Mouse (Mus musculus) left cerebral cortex, postnatal 25 days (tissue): ENCODE data around the gene Ift172. TPM values are rescaled to one million over a fixed set of nuclear protein-coding genes. Genes with fewer than 3 reads are reported as not detected.

Experiments used
- DNase-seq, 2 experiments: peaks; one replicate each; pipeline ENCODE4 v3.0.0; 2022; ENCODE audit warnings: low spot score in 2 of 2, mixed read lengths in 1 of 2
- intact Hi-C: fragments of 180-260 bp; cut with DNase I; formaldehyde crosslinking; loops from one replicate; pipeline ENCODE4 v1.15.1; 2025
- total RNA-seq, 2 experiments: library from RNA; stranded (reverse); gene quantifications; 2 replicates each; pipeline ENCODE4 v1.2.3; 2021

Ift172 gene
- 10 to 100 TPM; 78.8 to 91.5 TPM for total RNA-seq

- peak; percentile 95 to 99 for DNase-seq
- intact Hi-C loops, result loop anchor here (2.0 to 10.0 kb wide), 2 partner anchors 70 to 326 kb away; partner anchors contain the start of genes Ppm1g, Preb and Tcf23
Observed at GRCm38 (mm10) chr5:31290521-31291360, at the start of gene Ift172. TSS of gene Ift172 (minus strand) at chr5:31291116.

GRCm38 (mm10) chr5:31328255-31328654 lies 37.3 kb upstream of the Ift172 start:
- intact Hi-C loops, result no loop called here
- peak; percentile 59 to 74 for DNase-seq

GRCm38 (mm10) chr5:31326850-31327249 lies 35.9 kb upstream of the Ift172 start:
- intact Hi-C loops, result loop anchor here (2.0 kb wide), 1 partner anchor 106 kb away; the partner anchor contains the start of gene Ppm1g

GRCm38 (mm10) chr5:31324085-31324484 lies 33.2 kb upstream of the Ift172 start:
- intact Hi-C loops, result no loop called here
- no peak for DNase-seq

More at GRCm38 (mm10) chr5:31326850-31327249, 35.9 kb upstream of the Ift172 start:
- DNase-seq, result peak in 1 of 2 experiments; percentile 3

- DNase-seq, result no peak
- intact Hi-C loops, result no loop called here
Observed at GRCm38 (mm10) chr5:31322776-31323175, 31.9 kb upstream of the Ift172 start.

GRCm38 (mm10) chr5:31312806-31313205 lies 21.9 kb upstream of the Ift172 start:
- no peak for DNase-seq
- intact Hi-C loops, result no loop called here

GRCm38 (mm10) chr5:31303093-31303492 lies 12.2 kb upstream of the Ift172 start:
- DNase-seq, result peak; percentile 21 to 63
- intact Hi-C loops, result no loop called here

GRCm38 (mm10) chr5:31301866-31302265 lies 10.9 kb upstream of the Ift172 start:
- intact Hi-C loops, result no loop called here
- DNase-seq, result no peak

- intact Hi-C loops, result loop anchor here (10.0 kb wide), 1 partner anchor 334 kb away; the partner anchor contains the start of genes Preb and Tcf23
- DNase-seq, result no peak
Observed at GRCm38 (mm10) chr5:31298486-31298885, 7.6 kb upstream of the Ift172 start.

GRCm38 (mm10) chr5:31297981-31298380 lies 7.1 kb upstream of the Ift172 start:
- DNase-seq, result no peak
- intact Hi-C loops, result loop anchor here (10.0 kb wide), 1 partner anchor 333 kb away; the partner anchor contains the start of genes Preb and Tcf23

GRCm38 (mm10) chr5:31297047-31297757 lies 6.3 kb upstream of the Ift172 start, which contains the start of gene Gckr:
TSS of gene Gckr (plus strand) at chr5:31297443.
- no peak for DNase-seq
- intact Hi-C loops, result loop anchor here (10.0 kb wide), 1 partner anchor 332 kb away; the partner anchor contains the start of genes Preb and Tcf23

- DNase-seq, result peak; percentile 49 to 52
- intact Hi-C loops, result loop anchor here (10.0 kb wide), 1 partner anchor 331 kb away; the partner anchor contains the start of genes Preb and Tcf23
Observed at GRCm38 (mm10) chr5:31295606-31296141, 4.8 kb upstream of the Ift172 start, which contains the start of gene Fndc4. TSS of gene Fndc4 (minus strand) at chr5:31296080.

GRCm38 (mm10) chr5:31294964-31295605 lies 4.2 kb upstream of the Ift172 start:
- DNase-seq, result no peak
- intact Hi-C loops, result loop anchor here (10.0 kb wide), 1 partner anchor 330 kb away; the partner anchor contains the start of genes Preb and Tcf23

- intact Hi-C loops, result loop anchor here (2.0 to 10.0 kb wide), 2 partner anchors 71 to 327 kb away; partner anchors contain the start of genes Ppm1g, Preb and Tcf23
- no peak for DNase-seq
Observed at GRCm38 (mm10) chr5:31291361-31291688, 409 bp upstream of the Ift172 start.

GRCm38 (mm10) chr5:31289626-31290230 lies 1.2 kb downstream of the Ift172 start:
- intact Hi-C loops, result loop anchor here (2.0 to 10.0 kb wide), 2 partner anchors 69 to 325 kb away; partner anchors contain the start of genes Ppm1g, Preb and Tcf23
- DNase-seq, result no peak

GRCm38 (mm10) chr5:31288655-31289054 lies 2.3 kb downstream of the Ift172 start:
- intact Hi-C loops, result no loop called here
- no peak for DNase-seq

- intact Hi-C loops, result no loop called here
- no peak for DNase-seq
Observed at GRCm38 (mm10) chr5:31288225-31288624, 2.7 kb downstream of the Ift172 start.

- no peak for DNase-seq
- intact Hi-C loops, result no loop called here
Observed at GRCm38 (mm10) chr5:31279245-31279988, 11.5 kb downstream of the Ift172 start.
